Mouse (Mus musculus) MEL (cell line): ENCODE data around the gene Hist1h1t.

ENCODE experiments used
- CTCF ChIP-seq, 3 experiments: IDR thresholded peaks in 2 of 3; conservative IDR thresholded peaks in 1 of 3; 2 replicates each; pipeline ENCODE4 v1.5.1; 2011 to 2012; ENCODE audit warnings: low read length in 3 of 3, low read depth in 2 of 3, mild to moderate bottlenecking in 2 of 3, improper control_type of control experiment in 1 of 3, inconsistent platforms in 1 of 3, mixed read lengths in 1 of 3, moderate library complexity in 1 of 3; ENCODE audit not compliant: control insufficient read depth in 1 of 3, insufficient read depth in 1 of 3, poor library complexity in 1 of 3, severe bottlenecking in 1 of 3
- ZC3H11A ChIP-seq: IDR thresholded peaks from 2 replicates; pipeline ENCODE4 v1.6.1; 2012; ENCODE audit warnings: low read depth, mild to moderate bottlenecking, inconsistent platforms, low read length, improper control_type of control experiment
- ZNF384 ChIP-seq: IDR thresholded peaks from 2 replicates; pipeline ENCODE4 v1.6.1; 2012; ENCODE audit warnings: low read depth, mild to moderate bottlenecking, inconsistent platforms, low read length, improper control_type of control experiment

- TF ChIP-seq ZNF384 (no peak), ZC3H11A (no peak), CTCF (IDR thresholded peaks at IDR 0.05 in 2 of 3, conservative IDR thresholded peaks at IDR 0.05 in 1 of 3; ENCODE audit: control insufficient read depth in 1 of 3, insufficient read depth in 1 of 3, low read depth in 2 of 3, low read length in 3 of 3, poor library complexity in 1 of 3, severe bottlenecking in 1 of 3) (no peak)
Measured at GRCm38 (mm10) chr13:23742007-23742406, 46.4 kb downstream of the Hist1h1t start.
